Mouse (Mus musculus) central nervous system, embryonic 14 days (tissue): Measurements from ENCODE around the gene Tgds. TPM values are rescaled to one million over a fixed set of nuclear protein-coding genes. Genes with fewer than 3 reads are reported as not detected.

Source experiments
- polyA plus RNA-seq: library from polyadenylated mRNA; depleted of rRNA; stranded (reverse); fragments of >200 nt; gene quantifications from 2 replicates; pipeline ENCODE4 v1.2.3, GENCODE M21; 2012; rRNA removed

Tgds gene
- 24.4 and 25.6 TPM in 2 replicates for polyA plus RNA-seq

GRCm38 (mm10) chr14:118132642-118132977 is at the start of gene Tgds:
Gene Tgds (minus strand): TSS chr14:118132755.

DNA sequence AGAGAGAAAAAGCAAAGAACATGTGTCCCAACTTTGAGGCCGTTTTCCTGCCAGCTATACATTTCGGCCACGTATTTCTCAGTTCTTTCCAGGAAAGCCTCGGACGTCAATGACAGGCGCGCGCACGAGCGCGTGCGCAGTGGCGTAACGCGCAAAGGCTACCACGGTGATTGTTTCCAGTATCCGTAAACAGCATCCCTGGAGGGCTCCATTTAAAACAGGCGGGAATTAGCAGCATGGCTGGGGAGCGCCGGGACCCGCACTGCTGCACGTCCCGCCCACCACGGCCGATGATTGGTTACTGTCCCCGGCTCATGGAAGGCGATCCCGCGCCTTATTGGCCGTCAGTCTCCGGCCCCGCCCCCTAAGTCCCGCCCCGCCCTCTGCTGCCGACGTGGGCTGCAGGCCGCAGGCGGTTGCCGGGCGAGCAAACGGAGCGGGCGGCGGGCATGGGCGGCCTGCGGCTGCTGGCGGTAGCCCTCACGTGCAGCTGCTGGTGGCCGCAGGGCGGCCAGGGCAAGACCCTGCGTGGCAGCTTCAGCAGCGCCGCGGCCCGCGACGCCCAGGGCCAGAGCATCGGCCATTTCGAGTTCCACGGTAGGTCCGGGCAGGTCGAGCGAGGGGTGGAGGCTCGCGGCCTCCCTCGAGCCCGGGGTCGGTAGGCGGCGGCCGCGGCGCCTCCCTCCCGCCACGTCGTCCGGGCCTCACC is 4.3 kb upstream of the Tgds start, which contains the start of gene Gpr180:
Gpr180 (plus strand) TSS at position 415 of the 709 bp plus-strand sequence.

Other genes starting within 250 kb of the Tgds start
- gene Dct, start 80.5 kb downstream of the Tgds start, polyA plus RNA-seq: 9.3 and 9.9 TPM in 2 replicates
- 22.5 and 30.5 TPM in 2 replicates for gene Gpr180, start 4.4 kb upstream of the Tgds start, polyA plus RNA-seq
- 21.2 and 26.3 TPM in 2 replicates for gene Sox21, start 104.3 kb upstream of the Tgds start, polyA plus RNA-seq
- 0.07 TPM in 1 of 2 replicates, not detected in the other for gene Gm9376, start 134.2 kb upstream of the Tgds start, polyA plus RNA-seq